Mouse (Mus musculus) layer of hippocampus, adult 2 months (tissue): ENCODE data around the gene Tmem229b. TPM values are rescaled to one million over a fixed set of nuclear protein-coding genes. Genes with fewer than 3 reads are reported as not detected.
"Not testable (repeated sequence)": the region's sequence is repeated elsewhere in the genome, so short reads cannot be mapped to it uniquely, and the experiment has no call there.

ENCODE experiments used
- DNase-seq, 2 experiments: peaks; one replicate each; pipeline ENCODE4 v3.0.0; 2022; ENCODE audit warnings: low spot score in 2 of 2
- H3K27ac ChIP-seq: fragments of 200-600 bp; 2 replicates; pipeline ENCODE4 v1.8.1; 2022
- H3K4me3 ChIP-seq: fragments of 200-600 bp; 2 replicates; pipeline ENCODE4 v1.8.1; 2022; ENCODE audit warnings: mild to moderate bottlenecking
- CTCF ChIP-seq: fragments of 200-600 bp; conservative IDR thresholded peaks from 2 replicates; pipeline ENCODE4 v1.8.1; 2022; ENCODE audit warnings: antibody characterized with exemption, mild to moderate bottlenecking, moderate library complexity
- total RNA-seq, 2 experiments: library from RNA; stranded (reverse); gene quantifications; 2 replicates each; pipeline ENCODE4 v1.2.3; 2021

Tmem229b gene
- total RNA-seq, 2 experiments from 2014 or later, result 27.2 TPM

- Histone ChIP-seq H3K4me3 (no peak overlapping the region), H3K27ac (no peak overlapping the region)
- no peak for TF ChIP-seq CTCF
- DNase-seq, result no peak
Observed at GRCm38 (mm10) chr12:78971649-78972048, 35.8 kb downstream of the Tmem229b start.

DNA sequence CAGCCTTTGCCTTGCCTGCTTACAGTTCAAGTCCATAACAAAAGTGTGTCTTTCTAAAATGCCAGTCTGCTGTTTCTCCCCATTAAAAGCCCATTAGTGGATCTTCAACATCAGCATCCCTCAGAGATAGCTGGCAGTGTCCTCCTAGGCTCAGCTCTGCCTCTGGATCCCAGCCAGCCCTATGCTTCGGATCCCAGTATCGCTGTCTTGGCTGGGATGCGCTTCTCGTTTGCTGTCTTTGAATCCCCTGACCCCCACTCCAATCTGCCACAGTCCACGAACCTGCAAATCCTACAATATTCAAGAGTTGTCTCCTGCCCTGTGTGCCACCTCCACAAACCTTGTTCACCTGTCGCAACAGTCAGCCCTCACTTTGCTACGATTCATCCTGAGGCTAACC lies 36.7 kb downstream of the Tmem229b start:
- no peak for TF ChIP-seq CTCF
- Histone ChIP-seq H3K4me3 (no peak overlapping the region), H3K27ac (no peak overlapping the region)
- no peak for DNase-seq

GRCm38 (mm10) chr12:78964496-78964895 lies 42.9 kb downstream of the Tmem229b start:
- not testable (repeated sequence) for H3K27ac ChIP-seq, H3K4me3 ChIP-seq, DNase-seq

- no peak for DNase-seq
- Histone ChIP-seq H3K4me3 (no peak overlapping the region), H3K27ac (no peak overlapping the region)
- TF ChIP-seq CTCF, result no peak
Observed at GRCm38 (mm10) chr12:78956405-78956804, 51.0 kb downstream of the Tmem229b start.

DNA sequence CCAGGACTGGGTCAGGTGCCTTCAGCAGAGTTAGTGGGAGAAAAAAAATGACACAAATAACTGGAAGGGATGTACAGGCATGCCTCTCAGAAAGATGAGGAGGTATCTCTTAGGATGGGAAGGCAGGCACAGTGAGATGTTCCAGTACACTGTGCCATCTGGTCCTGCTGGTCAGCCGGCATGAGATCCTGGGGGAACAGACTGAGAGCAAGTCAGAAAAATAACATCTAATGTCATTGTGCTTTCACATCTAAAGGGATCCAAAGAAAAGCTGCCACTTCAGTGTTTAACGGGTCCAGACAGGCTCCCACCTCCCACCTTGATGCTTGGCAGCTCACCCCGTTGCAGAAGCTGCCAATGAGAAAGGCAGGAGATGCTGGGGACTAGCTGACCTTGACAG lies 54.9 kb downstream of the Tmem229b start:
- H3K4me3 ChIP-seq, result no peak overlapping the region
- peak in 1 of 2 experiments; percentile 19 for DNase-seq
- peak overlapping the region; percentile 53; the same call in 1 of the 2 replicates for H3K27ac ChIP-seq
- TF ChIP-seq CTCF, result no peak

DNA sequence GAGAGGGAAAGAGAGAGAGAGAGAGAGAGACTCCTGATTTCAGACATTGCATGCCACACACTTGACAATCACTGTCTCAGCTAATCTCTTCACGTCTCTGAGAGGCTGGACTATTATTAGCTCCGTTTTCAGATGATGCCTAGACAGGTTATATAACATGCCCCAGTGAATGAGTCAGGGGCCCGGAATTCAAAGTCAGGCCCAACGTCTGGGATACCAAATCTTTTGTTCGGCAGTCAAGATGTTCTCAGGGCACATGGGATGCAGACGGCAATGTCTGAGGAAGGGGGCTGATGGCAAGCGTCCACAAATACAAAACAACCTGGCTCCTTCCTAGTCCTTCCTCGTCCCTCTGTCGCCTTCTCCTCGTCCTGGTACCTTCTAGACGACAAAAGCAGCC lies 55.4 kb downstream of the Tmem229b start:
- Histone ChIP-seq H3K27ac (peak overlapping the region; percentile 53; the same call in 1 of the 2 replicates), H3K4me3 (no peak overlapping the region)
- no peak for DNase-seq
- no peak for TF ChIP-seq CTCF

DNA sequence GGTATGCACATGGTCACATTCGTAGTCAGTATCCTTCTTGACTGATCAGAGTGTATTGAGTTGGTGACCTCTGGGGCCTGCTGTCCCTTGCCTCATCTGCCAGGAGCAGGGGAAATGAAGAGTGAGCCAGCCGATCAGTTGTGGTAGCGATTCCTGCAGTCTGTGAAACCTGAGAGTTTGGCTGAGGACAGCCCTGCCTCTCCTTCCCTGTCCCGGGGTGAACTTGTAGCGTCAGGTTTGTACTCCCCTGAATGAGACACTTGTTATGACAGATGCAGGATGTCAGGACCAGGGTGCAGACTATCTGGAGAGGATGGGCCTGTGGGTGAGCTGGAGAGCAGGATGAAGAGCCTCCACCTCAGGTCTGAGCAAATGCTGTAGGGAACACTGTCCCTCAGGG lies 59.8 kb downstream of the Tmem229b start:
- no peak for TF ChIP-seq CTCF
- Histone ChIP-seq H3K27ac (no peak overlapping the region), H3K4me3 (no peak overlapping the region)
- no peak for DNase-seq

DNA sequence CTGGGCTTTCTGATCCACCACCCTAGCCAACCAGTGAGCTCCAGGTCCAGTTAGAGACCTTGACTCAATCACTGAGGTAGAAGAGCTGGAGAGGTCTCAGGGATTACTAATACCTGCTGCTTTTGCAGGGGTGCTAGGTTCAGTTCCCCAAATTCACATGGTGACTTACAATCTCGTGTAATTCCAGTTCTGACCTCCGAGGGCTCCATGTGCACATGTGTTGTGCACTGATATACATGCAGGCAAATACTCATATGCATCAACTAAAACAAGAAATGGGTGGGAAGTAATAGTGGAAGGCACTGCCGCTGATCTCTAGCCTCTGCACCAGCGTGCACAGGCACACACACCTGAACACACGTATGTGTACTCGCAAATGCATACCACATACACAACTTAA lies 60.3 kb downstream of the Tmem229b start:
- no peak overlapping the region for H3K27ac ChIP-seq
- peak; percentile 59 for TF ChIP-seq CTCF
- no peak overlapping the region for H3K4me3 ChIP-seq
- no peak for DNase-seq

DNA sequence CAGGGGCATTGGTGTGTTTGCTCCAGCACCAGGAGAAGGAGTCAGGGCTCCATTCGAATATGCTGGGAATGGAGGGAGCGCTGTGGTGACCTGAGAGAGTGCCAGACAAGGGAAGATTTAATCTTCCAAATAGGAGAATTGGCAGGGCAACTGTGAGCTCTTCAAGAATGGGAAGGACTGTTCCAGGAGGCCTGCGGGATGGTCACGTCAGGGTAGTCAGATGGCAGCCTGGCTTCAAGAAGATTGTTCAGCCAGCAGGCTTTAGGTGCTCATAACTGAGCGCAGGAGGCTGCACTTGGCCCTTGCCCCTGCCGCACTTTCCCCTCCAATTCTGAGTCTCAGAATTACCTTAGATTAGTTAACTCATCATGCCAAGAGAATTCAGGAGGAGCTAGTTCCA lies 64.5 kb downstream of the Tmem229b start:
- no peak for DNase-seq
- no peak overlapping the region for H3K27ac ChIP-seq
- no peak overlapping the region for H3K4me3 ChIP-seq
- no peak for TF ChIP-seq CTCF

DNA sequence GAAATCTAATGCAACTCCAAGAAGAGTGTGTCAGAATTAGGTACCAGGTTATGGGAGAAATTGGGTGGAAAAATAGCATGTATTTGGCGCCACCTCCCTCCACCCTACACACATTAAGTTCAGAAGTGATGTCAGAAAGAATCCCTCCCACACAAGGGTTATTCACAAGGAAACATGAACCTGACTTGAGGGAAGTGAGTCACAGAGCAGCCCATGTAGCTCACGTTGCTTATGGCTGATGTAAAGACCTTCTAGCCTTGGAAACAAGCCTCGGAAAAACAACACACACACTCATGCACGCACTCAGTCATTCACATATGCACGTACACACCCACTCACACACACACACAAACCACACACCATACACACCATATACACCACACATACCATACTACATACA lies 67.3 kb downstream of the Tmem229b start:
- no peak overlapping the region for H3K4me3 ChIP-seq

DNA sequence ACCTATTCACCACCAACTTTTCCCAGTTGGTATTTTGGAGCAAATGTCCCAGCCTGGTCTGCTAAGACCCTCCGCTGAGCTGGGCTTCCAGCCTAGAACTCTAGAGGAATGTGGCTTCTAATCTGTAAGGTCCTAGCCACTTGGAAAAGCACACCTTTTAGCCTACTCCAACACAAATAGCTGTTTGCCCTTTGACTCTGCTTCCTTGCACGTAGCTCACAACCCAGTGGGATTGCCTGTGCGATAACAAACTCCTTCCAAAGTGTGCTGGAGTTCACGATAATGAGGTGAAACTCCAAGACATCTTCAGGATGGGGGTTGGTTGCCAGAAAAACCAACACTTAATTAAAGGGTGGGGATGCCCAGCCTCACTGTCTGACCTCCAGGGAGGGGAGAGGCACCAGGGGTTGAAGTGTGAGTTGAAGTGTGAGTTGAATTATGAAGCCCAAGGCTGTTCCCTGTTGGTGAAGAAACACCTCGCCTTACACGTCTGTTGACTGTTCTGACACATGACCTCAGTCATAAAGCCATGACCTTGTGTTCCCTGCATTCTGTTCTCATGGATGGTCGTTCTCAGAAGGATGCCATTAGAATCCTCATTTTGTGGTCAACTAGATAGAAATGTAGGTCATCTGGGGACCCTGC lies 67.9 kb downstream of the Tmem229b start:
- no peak overlapping the region for H3K27ac ChIP-seq
- TF ChIP-seq CTCF, result no peak
- no peak for DNase-seq
- H3K4me3 ChIP-seq, result no peak overlapping the region

More for the DNA sequence above, 67.3 kb downstream of the Tmem229b start:
- DNase-seq, result no peak
- no peak for TF ChIP-seq CTCF
- no peak overlapping the region for H3K27ac ChIP-seq

DNA sequence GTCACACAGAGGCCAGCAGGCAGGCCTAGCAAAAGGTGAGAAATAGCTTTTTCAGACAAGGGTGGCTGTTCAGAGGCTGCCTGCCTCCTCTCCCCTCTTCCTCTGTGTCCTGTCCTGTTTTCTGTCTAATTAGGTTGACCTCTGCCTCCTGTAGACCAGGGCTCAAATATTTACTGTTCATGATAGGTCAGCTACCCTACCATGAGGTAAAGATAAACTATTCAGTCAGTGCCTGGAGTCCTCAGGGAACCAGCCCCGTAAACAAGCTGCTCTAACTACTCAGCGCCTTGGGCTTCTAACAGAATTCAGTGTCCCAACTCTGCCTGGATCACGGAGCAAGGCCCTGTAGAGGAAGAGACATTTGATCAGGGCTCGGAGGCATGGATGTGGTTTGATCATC lies 70.9 kb downstream of the Tmem229b start:
- TF ChIP-seq CTCF, result no peak
- Histone ChIP-seq H3K4me3 (no peak overlapping the region), H3K27ac (no peak overlapping the region)
- no peak for DNase-seq

GRCm38 (mm10) chr12:78929900-78930299 lies 77.5 kb downstream of the Tmem229b start:
- no peak for TF ChIP-seq CTCF
- H3K4me3 ChIP-seq, result no peak overlapping the region
- no peak overlapping the region for H3K27ac ChIP-seq
- DNase-seq, result no peak

DNA sequence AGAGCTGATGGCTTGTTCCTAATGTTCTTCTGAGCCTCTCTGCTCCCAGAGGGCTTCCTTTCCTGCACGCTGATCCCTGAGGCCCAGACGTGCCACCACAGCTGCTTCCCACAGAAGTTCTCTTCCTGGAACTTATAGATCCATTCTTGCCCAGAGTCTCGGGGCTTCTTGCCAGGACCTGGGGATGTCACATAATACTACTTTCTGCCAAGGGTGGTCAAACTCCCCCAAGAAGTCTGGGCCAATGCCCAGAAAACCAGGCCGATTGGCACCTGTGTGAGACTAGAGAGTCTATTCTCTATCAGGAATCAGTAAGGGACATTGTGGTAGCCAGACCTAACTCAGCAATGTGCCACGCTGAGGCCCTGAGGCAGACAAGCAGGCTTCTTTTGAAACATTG lies 80.1 kb downstream of the Tmem229b start:
- TF ChIP-seq CTCF, result no peak
- DNase-seq, result no peak
- no peak overlapping the region for H3K4me3 ChIP-seq
- no peak overlapping the region for H3K27ac ChIP-seq
